Mouse (Mus musculus) stomach, postnatal 0 days (tissue): Measurements from ENCODE around the gene Gpatch8.

Experiments
- CTCF ChIP-seq: IDR thresholded peaks from 2 replicates; pipeline ENCODE4 v1.5.1; 2016; ENCODE audit warnings: antibody characterized with exemption, low read depth, mild to moderate bottlenecking, moderate library complexity
- EP300 ChIP-seq: optimal IDR thresholded peaks from 2 replicates; pipeline ENCODE3; 2016; ENCODE audit warnings: antibody characterized with exemption

DNA sequence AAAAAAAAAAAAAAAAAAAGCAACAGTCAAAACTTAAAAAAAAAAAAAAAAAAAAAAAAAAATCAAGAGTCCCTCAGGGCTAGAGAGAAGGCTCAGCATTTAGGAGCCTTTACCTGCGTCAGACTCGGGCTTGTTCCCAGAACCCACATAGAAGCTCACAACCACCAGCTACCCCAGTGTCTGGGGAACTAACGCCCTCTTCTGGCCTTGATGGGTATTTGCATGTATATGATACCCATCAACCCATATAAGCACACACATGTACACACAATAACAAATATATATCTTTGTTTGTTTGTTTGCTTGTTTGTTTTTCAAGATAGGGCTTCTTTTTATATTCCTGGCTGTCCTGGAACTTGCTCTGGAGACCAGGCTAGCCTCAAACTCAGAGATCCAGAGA lies 31.4 kb upstream of the Gpatch8 start:
- TF ChIP-seq CTCF (0 out of 2 replicates have a peak, but pooled peaks have one; percentile 24), EP300 (no peak)
